Mouse (Mus musculus): ENCODE measurements around the gene Elobl. TPM values are rescaled to one million over a fixed set of nuclear protein-coding genes. Genes with fewer than 3 reads are reported as not detected.

Elobl gene
- polyA plus RNA-seq (2014; fragmentation: Nextera tagmentation; extraction: Ambion mirVana), result not detected in 2 replicates

- DNase-seq (ENCODE audit: low spot score), result no peak
- H3K4me3 ChIP-seq (ENCODE audit: low read depth, low read length), result no peak within 1 kb of the TSS
- H3K36me3 ChIP-seq (ENCODE audit: control insufficient read depth, insufficient read depth, low read length), result no peaks in the 10 kb centered on the region
- no peak for ATAC-seq (ENCODE audit: insufficient number of reproducible peaks, low FRiP score, low TSS enrichment, low read depth)
- no peaks in the 10 kb centered on the region for H3K4me1 ChIP-seq (ENCODE audit: control insufficient read depth, insufficient read depth, low read length)
- H3K4me2 ChIP-seq (ENCODE audit: low read depth, severe bottlenecking), result no peak within 1 kb of the TSS
- WGBS, result 93% methylated on average over 2 of the region's 3 CpGs
- H3K9me3 ChIP-seq (ENCODE audit: control insufficient read depth, low read length), result no peaks in the 10 kb centered on the region
- H3K27me3 ChIP-seq (ENCODE audit: control insufficient read depth, insufficient read depth, low read length), result peaks cover 3% of the 10 kb centered on the region; the same call in 1 of the 2 replicates
- H3K27ac ChIP-seq (replicated peaks; ENCODE audit: low read depth, low read length), result no peak within 1 kb of the TSS
- H3K9ac ChIP-seq (ENCODE audit: low read length), result no peak within 1 kb of the TSS
These were observed at the start of gene Elobl for GRCm38 (mm10) chr11:88966881-88967361. Gene Elobl, minus strand, starts transcription at chr11:88966931.

GRCm38 (mm10) chr11:89012241-89012640, 45.5 kb upstream of the Elobl start:
- H3K27ac ChIP-seq (replicated peaks; ENCODE audit: low read depth, low read length), result no peak overlapping the region
- no peaks in the 10 kb centered on the region for H3K27me3 ChIP-seq (ENCODE audit: control insufficient read depth, insufficient read depth, low read length)
- H3K4me1 ChIP-seq (ENCODE audit: control insufficient read depth, insufficient read depth, low read length), result no peaks in the 10 kb centered on the region
- ATAC-seq (ENCODE audit: insufficient number of reproducible peaks, low FRiP score, low TSS enrichment, low read depth) (no peak), DNase-seq (ENCODE audit: low spot score) (no peak)
- no peak overlapping the region for H3K4me2 ChIP-seq (ENCODE audit: low read depth, severe bottlenecking)
- no peak overlapping the region for H3K4me3 ChIP-seq (ENCODE audit: low read depth, low read length)
- no peak overlapping the region for H3K9ac ChIP-seq (ENCODE audit: low read length)
- no peaks in the 10 kb centered on the region for H3K9me3 ChIP-seq (ENCODE audit: control insufficient read depth, low read length)
- 77% methylated on average over 5 of the region's 5 CpGs for WGBS
- peaks cover 2% of the 10 kb centered on the region; the same call in 1 of the 2 replicates for H3K36me3 ChIP-seq (ENCODE audit: control insufficient read depth, insufficient read depth, low read length)

- H3K4me2 ChIP-seq (ENCODE audit: low read depth, severe bottlenecking), result no peak overlapping the region
- H3K9ac ChIP-seq (ENCODE audit: low read length), result no peak overlapping the region
- H3K36me3 ChIP-seq (ENCODE audit: control insufficient read depth, insufficient read depth, low read length), result peaks cover 2% of the 10 kb centered on the region; the same call in 1 of the 2 replicates
- no peak overlapping the region for H3K27ac ChIP-seq (replicated peaks; ENCODE audit: low read depth, low read length)
- no peaks in the 10 kb centered on the region for H3K9me3 ChIP-seq (ENCODE audit: control insufficient read depth, low read length)
- DNase-seq (ENCODE audit: low spot score) (no peak), ATAC-seq (ENCODE audit: insufficient number of reproducible peaks, low FRiP score, low TSS enrichment, low read depth) (no peak)
- no peaks in the 10 kb centered on the region for H3K4me1 ChIP-seq (ENCODE audit: control insufficient read depth, insufficient read depth, low read length)
- no peak overlapping the region for H3K4me3 ChIP-seq (ENCODE audit: low read depth, low read length)
- WGBS, result 76% methylated on average over 7 of the region's 7 CpGs
- no peaks in the 10 kb centered on the region for H3K27me3 ChIP-seq (ENCODE audit: control insufficient read depth, insufficient read depth, low read length)
These were observed 42.8 kb upstream of the Elobl start for GRCm38 (mm10) chr11:89009496-89009895.

- Histone ChIP-seq H3K9me3 (ENCODE audit: control insufficient read depth, low read length) (no peaks in the 10 kb centered on the region), H3K27me3 (ENCODE audit: control insufficient read depth, insufficient read depth, low read length) (no peaks in the 10 kb centered on the region), H3K4me1 (ENCODE audit: control insufficient read depth, insufficient read depth, low read length) (no peaks in the 10 kb centered on the region), H3K36me3 (ENCODE audit: control insufficient read depth, insufficient read depth, low read length) (peaks cover 2% of the 10 kb centered on the region; the same call in 1 of the 2 replicates), H3K4me2 (ENCODE audit: low read depth, severe bottlenecking) (no peak overlapping the region), H3K9ac (ENCODE audit: low read length) (no peak overlapping the region), H3K27ac (replicated peaks; ENCODE audit: low read depth, low read length) (no peak overlapping the region), H3K4me3 (ENCODE audit: low read depth, low read length) (no peak overlapping the region)
- ATAC-seq (ENCODE audit: insufficient number of reproducible peaks, low FRiP score, low TSS enrichment, low read depth) (no peak), DNase-seq (ENCODE audit: low spot score) (no peak)
- 88% methylated on average over 9 of the region's 9 CpGs for WGBS
These were observed 42.3 kb upstream of the Elobl start for GRCm38 (mm10) chr11:89009066-89009465.

- Histone ChIP-seq H3K4me1 (ENCODE audit: control insufficient read depth, insufficient read depth, low read length) (peaks cover 3% of the 10 kb centered on the region; the same call in 1 of the 2 replicates), H3K9ac (ENCODE audit: low read length) (no peak overlapping the region), H3K27me3 (ENCODE audit: control insufficient read depth, insufficient read depth, low read length) (no peaks in the 10 kb centered on the region), H3K4me3 (ENCODE audit: low read depth, low read length) (no peak overlapping the region), H3K9me3 (ENCODE audit: control insufficient read depth, low read length) (no peaks in the 10 kb centered on the region), H3K27ac (replicated peaks; ENCODE audit: low read depth, low read length) (no peak overlapping the region), H3K36me3 (ENCODE audit: control insufficient read depth, insufficient read depth, low read length) (peaks cover 2% of the 10 kb centered on the region; the same call in 1 of the 2 replicates), H3K4me2 (ENCODE audit: low read depth, severe bottlenecking) (no peak overlapping the region)
- 89% methylated on average over 3 of the region's 3 CpGs for WGBS
- DNase-seq (ENCODE audit: low spot score) (no peak), ATAC-seq (ENCODE audit: insufficient number of reproducible peaks, low FRiP score, low TSS enrichment, low read depth) (no peak)
These were observed 40.9 kb upstream of the Elobl start for GRCm38 (mm10) chr11:89007582-89007981.

GRCm38 (mm10) chr11:89006404-89006803, 39.7 kb upstream of the Elobl start:
- ATAC-seq (ENCODE audit: insufficient number of reproducible peaks, low FRiP score, low TSS enrichment, low read depth) (no peak), DNase-seq (ENCODE audit: low spot score) (no peak)
- Histone ChIP-seq H3K4me2 (ENCODE audit: low read depth, severe bottlenecking) (no peak overlapping the region), H3K27ac (replicated peaks; ENCODE audit: low read depth, low read length) (no peak overlapping the region), H3K27me3 (ENCODE audit: control insufficient read depth, insufficient read depth, low read length) (no peaks in the 10 kb centered on the region), H3K36me3 (ENCODE audit: control insufficient read depth, insufficient read depth, low read length) (peaks cover 2% of the 10 kb centered on the region; the same call in 1 of the 2 replicates), H3K4me1 (ENCODE audit: control insufficient read depth, insufficient read depth, low read length) (peaks cover 3% of the 10 kb centered on the region; the same call in 1 of the 2 replicates), H3K9me3 (ENCODE audit: control insufficient read depth, low read length) (no peaks in the 10 kb centered on the region), H3K4me3 (ENCODE audit: low read depth, low read length) (no peak overlapping the region), H3K9ac (ENCODE audit: low read length) (no peak overlapping the region)

GRCm38 (mm10) chr11:89005473-89005872, 38.7 kb upstream of the Elobl start:
- H3K4me1 ChIP-seq (ENCODE audit: control insufficient read depth, insufficient read depth, low read length), result peaks cover 3% of the 10 kb centered on the region; the same call in 1 of the 2 replicates
- H3K9me3 ChIP-seq (ENCODE audit: control insufficient read depth, low read length), result no peaks in the 10 kb centered on the region
- H3K27me3 ChIP-seq (ENCODE audit: control insufficient read depth, insufficient read depth, low read length), result no peaks in the 10 kb centered on the region
- no peak overlapping the region for H3K4me3 ChIP-seq (ENCODE audit: low read depth, low read length)
- H3K36me3 ChIP-seq (ENCODE audit: control insufficient read depth, insufficient read depth, low read length), result no peaks in the 10 kb centered on the region
- WGBS, result 53% methylated on average over 5 of the region's 5 CpGs
- ATAC-seq (ENCODE audit: insufficient number of reproducible peaks, low FRiP score, low TSS enrichment, low read depth), result no peak
- DNase-seq (ENCODE audit: low spot score), result no peak
- H3K4me2 ChIP-seq (ENCODE audit: low read depth, severe bottlenecking), result no peak overlapping the region
- H3K9ac ChIP-seq (ENCODE audit: low read length), result no peak overlapping the region
- H3K27ac ChIP-seq (replicated peaks; ENCODE audit: low read depth, low read length), result no peak overlapping the region

GRCm38 (mm10) chr11:89003726-89004125, 37.0 kb upstream of the Elobl start:
- Histone ChIP-seq H3K9ac (ENCODE audit: low read length) (no peak overlapping the region), H3K9me3 (ENCODE audit: control insufficient read depth, low read length) (no peaks in the 10 kb centered on the region), H3K4me2 (ENCODE audit: low read depth, severe bottlenecking) (no peak overlapping the region), H3K4me1 (ENCODE audit: control insufficient read depth, insufficient read depth, low read length) (peaks cover 3% of the 10 kb centered on the region; the same call in 1 of the 2 replicates), H3K27ac (replicated peaks; ENCODE audit: low read depth, low read length) (no peak overlapping the region), H3K4me3 (ENCODE audit: low read depth, low read length) (no peak overlapping the region), H3K27me3 (ENCODE audit: control insufficient read depth, insufficient read depth, low read length) (peaks cover 12% of the 10 kb centered on the region), H3K36me3 (ENCODE audit: control insufficient read depth, insufficient read depth, low read length) (no peaks in the 10 kb centered on the region)
- ATAC-seq (ENCODE audit: insufficient number of reproducible peaks, low FRiP score, low TSS enrichment, low read depth) (no peak), DNase-seq (ENCODE audit: low spot score) (no peak)
- 68% methylated on average over 4 of the region's 4 CpGs for WGBS

GRCm38 (mm10) chr11:89003078-89003477, 36.3 kb upstream of the Elobl start:
- H3K4me2 ChIP-seq (ENCODE audit: low read depth, severe bottlenecking), result no peak overlapping the region
- H3K27ac ChIP-seq (replicated peaks; ENCODE audit: low read depth, low read length), result no peak overlapping the region
- H3K9me3 ChIP-seq (ENCODE audit: control insufficient read depth, low read length), result no peaks in the 10 kb centered on the region
- H3K36me3 ChIP-seq (ENCODE audit: control insufficient read depth, insufficient read depth, low read length), result no peaks in the 10 kb centered on the region
- H3K9ac ChIP-seq (ENCODE audit: low read length), result no peak overlapping the region
- peaks cover 13% of the 10 kb centered on the region for H3K27me3 ChIP-seq (ENCODE audit: control insufficient read depth, insufficient read depth, low read length)
- DNase-seq (ENCODE audit: low spot score) (no peak), ATAC-seq (ENCODE audit: insufficient number of reproducible peaks, low FRiP score, low TSS enrichment, low read depth) (no peak)
- peaks cover 3% of the 10 kb centered on the region; the same call in 1 of the 2 replicates for H3K4me1 ChIP-seq (ENCODE audit: control insufficient read depth, insufficient read depth, low read length)
- H3K4me3 ChIP-seq (ENCODE audit: low read depth, low read length), result no peak overlapping the region
- 26% methylated on average over 6 of the region's 6 CpGs for WGBS
